Mouse (Mus musculus) liver, embryonic 16.5 days (tissue): Measurements from ENCODE around the gene Tmem40. TPM values are rescaled to one million over a fixed set of nuclear protein-coding genes. Genes with fewer than 3 reads are reported as not detected.

Source experiments
- ATAC-seq: fragments of 200-750 bp; cut with Nextera tagmentation; 2 replicates; pipeline ENCODE4 v1.8.0; 2017; ENCODE audit warnings: low read depth, mild to moderate bottlenecking, moderate number of reproducible peaks, moderate library complexity
- H3K27ac ChIP-seq: fragments of 300-500 bp; sonication (generic); 2 replicates; pipeline ENCODE4 v1.5.1; 2014; ENCODE audit warnings: mild to moderate bottlenecking, low read length
- H3K27me3 ChIP-seq: fragments of 300-500 bp; sonication (generic); 2 replicates; pipeline ENCODE4 v1.6.1; 2014; ENCODE audit warnings: low read depth, low read length, mixed read lengths; ENCODE audit not compliant: control insufficient read depth, insufficient read depth
- H3K36me3 ChIP-seq: fragments of 300-500 bp; sonication (generic); 2 replicates; pipeline ENCODE4 v1.6.1; 2014; ENCODE audit warnings: mild to moderate bottlenecking; ENCODE audit not compliant: control insufficient read depth, insufficient read depth
- H3K4me1 ChIP-seq: fragments of 300-500 bp; sonication (generic); 2 replicates; pipeline ENCODE4 v1.6.1; 2014; ENCODE audit warnings: low read depth, low read length, mixed read lengths; ENCODE audit not compliant: control insufficient read depth
- H3K4me2 ChIP-seq: fragments of 300-500 bp; sonication (generic); 2 replicates; pipeline ENCODE4 v1.6.1; 2014; ENCODE audit warnings: low read depth, low read length, mixed read lengths
- H3K4me3 ChIP-seq: fragments of 300-500 bp; sonication (generic); 2 replicates; pipeline ENCODE4 v1.5.1; 2014; ENCODE audit warnings: low read depth, mild to moderate bottlenecking, low read length
- H3K9ac ChIP-seq: fragments of 300-500 bp; sonication (generic); 2 replicates; pipeline ENCODE4 v1.6.1; 2014; ENCODE audit warnings: low read depth, low read length
- H3K9me3 ChIP-seq: fragments of 300-500 bp; sonication (generic); replicated peaks from 2 replicates; pipeline ENCODE4 v1.6.1; 2016; ENCODE audit warnings: low read length; ENCODE audit not compliant: control insufficient read depth
- WGBS: fragments of 180-500 bp; shearing (Covaris S2); extraction: QIAGEN DNeasy Blood & Tissue Kit; methylation state at CpG from one replicate; pipeline ENCODE4 v1.1.7; 2014; ENCODE audit not compliant: insufficient replicate concordance; 5-methylcytosine and 5-hydroxymethylcytosine counted together
- polyA plus RNA-seq: library from polyadenylated mRNA; unstranded; fragments of >200 nt; fragmentation: Nextera tagmentation; extraction: Ambion mirVana; gene quantifications from 2 replicates; pipeline ENCODE4 v1.2.1, GENCODE M21; 2015

The Tmem40 gene
- polyA plus RNA-seq, 1 experiment from 2014 or later: 28.8 TPM

DNA sequence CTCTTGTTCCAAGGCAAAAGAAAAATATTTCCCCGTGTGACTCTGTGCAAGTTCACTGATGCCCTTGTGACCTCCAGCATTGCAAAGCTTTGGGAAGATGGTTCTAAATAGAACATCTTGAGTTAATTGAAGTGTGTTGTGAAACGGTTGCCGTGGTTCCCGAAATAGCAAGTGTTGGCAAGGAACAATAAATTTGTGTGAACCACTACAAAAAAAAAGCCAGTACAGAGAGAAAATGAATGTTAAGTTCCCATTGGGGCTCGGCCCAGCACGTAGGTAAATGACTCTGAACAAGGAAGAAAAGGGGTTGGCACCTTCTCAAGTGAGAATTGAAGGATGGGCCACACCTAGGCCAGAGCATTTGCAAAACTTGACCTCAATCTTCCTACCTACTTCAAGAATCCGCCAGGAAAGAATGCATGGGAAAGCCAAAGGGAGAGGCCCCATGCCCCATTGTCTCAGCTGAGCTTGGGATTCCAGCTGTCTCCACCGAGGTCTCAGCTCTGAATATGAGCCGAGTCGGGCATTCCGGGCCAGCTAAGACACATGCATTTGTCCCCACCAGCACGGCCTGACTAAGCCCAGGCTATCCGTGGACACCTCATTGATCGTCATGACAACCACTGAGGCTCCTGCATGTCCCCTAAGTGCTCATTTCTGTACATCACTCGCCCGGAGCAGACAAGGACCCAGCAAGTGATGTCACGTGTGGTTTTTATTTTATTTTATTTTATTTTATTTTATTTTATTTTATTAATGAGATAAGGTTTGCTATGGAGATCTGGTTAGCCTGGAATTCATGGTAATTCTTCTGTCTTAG is 64.3 kb downstream of the Tmem40 start:
- Histone ChIP-seq H3K4me3 (no peak overlapping the region), H3K4me2 (no peak overlapping the region), H3K4me1 (no peaks in the 10 kb centered on the region), H3K27ac (no peak overlapping the region), H3K9me3 (no peaks in the 10 kb centered on the region), H3K36me3 (no peaks in the 10 kb centered on the region), H3K9ac (no peak overlapping the region), H3K27me3 (no peaks in the 10 kb centered on the region)
- 73% methylated on average over 17 of the region's 17 CpGs for WGBS
- ATAC-seq: no peak

DNA sequence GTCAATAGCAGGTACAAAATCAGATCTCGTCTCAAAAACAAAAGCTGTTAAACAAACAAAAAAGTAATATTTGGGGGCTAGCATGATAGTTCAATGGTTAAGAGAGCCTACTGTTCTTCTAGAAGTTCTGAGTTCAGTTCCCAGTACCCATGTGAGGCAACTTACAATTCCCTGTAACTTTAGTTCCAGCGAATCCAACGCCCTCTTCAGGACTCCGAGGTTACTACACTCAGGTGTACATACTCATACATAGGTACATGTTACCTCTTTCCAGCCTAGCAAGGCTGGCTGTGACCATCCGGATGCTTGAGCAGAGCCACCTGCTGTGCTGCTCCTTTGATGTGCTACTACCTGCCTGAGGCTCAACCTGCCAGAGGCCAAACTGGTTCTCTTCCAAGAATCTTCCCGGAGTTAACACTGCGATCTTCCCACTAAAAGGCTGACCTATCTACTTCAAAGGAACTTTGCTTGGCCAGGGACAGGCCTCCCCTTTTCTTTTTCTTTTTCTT is 65.4 kb downstream of the Tmem40 start:
- Histone ChIP-seq H3K4me2 (no peak overlapping the region), H3K4me1 (no peaks in the 10 kb centered on the region), H3K9ac (no peak overlapping the region), H3K36me3 (no peaks in the 10 kb centered on the region), H3K4me3 (no peak overlapping the region), H3K27me3 (no peaks in the 10 kb centered on the region), H3K27ac (no peak overlapping the region), H3K9me3 (no peaks in the 10 kb centered on the region)
- ATAC-seq: no peak
- 74% methylated on average over 7 of the region's 7 CpGs for WGBS

DNA sequence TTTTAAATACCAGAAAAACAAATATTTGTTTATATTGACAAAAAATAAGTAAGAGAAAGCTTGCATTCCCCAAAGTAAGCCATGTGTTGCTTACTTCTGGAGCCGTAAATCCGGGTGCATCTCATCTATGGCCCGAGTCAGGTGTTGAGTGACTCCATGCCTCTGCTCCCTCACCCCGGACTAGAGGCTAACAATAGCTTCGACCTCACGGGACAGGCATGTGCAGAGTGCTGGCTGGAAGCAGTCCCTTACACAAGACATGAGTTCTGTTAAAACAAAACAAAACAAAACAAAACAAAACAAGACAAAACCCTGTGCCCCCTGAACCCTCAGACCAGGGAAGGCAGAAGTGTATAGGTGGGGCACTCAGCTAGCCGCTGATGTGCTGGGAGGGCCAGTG is 67.1 kb downstream of the Tmem40 start:
- H3K4me3 ChIP-seq: no peak overlapping the region
- H3K36me3 ChIP-seq: no peaks in the 10 kb centered on the region
- no peak overlapping the region for H3K4me2 ChIP-seq
- 61% methylated on average over 7 of the region's 7 CpGs for WGBS
- H3K27ac ChIP-seq: no peak overlapping the region
- H3K4me1 ChIP-seq: no peaks in the 10 kb centered on the region
- H3K27me3 ChIP-seq: no peaks in the 10 kb centered on the region
- ATAC-seq: no peak
- no peaks in the 10 kb centered on the region for H3K9me3 ChIP-seq
- no peak overlapping the region for H3K9ac ChIP-seq

DNA sequence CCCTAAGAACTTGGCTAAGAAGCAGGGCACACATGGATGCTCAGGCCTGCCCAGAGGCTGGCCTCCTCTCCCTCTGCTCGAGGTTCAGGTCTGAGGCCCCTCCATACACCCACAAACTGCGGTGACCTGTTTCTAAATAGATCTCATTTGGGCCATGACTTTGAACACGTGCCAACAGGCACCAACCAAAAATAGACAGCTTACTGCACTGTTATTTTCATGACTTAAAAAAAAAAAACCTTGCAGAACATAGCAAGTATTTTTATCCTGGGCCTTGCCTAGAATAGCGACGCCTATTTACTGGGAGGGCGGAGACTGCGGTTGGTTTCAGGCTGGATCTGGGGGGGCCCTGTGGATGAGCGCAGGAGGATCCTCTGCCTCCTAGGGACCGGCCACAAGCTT is 67.8 kb downstream of the Tmem40 start:
- H3K4me2 ChIP-seq: no peak overlapping the region
- H3K27ac ChIP-seq: no peak overlapping the region
- H3K9me3 ChIP-seq: no peaks in the 10 kb centered on the region
- H3K36me3 ChIP-seq: no peaks in the 10 kb centered on the region
- H3K4me3 ChIP-seq: no peak overlapping the region
- no peaks in the 10 kb centered on the region for H3K27me3 ChIP-seq
- H3K4me1 ChIP-seq: no peaks in the 10 kb centered on the region
- WGBS: 47% methylated on average over 9 of the region's 9 CpGs
- no peak overlapping the region for H3K9ac ChIP-seq
- ATAC-seq: no peak

DNA sequence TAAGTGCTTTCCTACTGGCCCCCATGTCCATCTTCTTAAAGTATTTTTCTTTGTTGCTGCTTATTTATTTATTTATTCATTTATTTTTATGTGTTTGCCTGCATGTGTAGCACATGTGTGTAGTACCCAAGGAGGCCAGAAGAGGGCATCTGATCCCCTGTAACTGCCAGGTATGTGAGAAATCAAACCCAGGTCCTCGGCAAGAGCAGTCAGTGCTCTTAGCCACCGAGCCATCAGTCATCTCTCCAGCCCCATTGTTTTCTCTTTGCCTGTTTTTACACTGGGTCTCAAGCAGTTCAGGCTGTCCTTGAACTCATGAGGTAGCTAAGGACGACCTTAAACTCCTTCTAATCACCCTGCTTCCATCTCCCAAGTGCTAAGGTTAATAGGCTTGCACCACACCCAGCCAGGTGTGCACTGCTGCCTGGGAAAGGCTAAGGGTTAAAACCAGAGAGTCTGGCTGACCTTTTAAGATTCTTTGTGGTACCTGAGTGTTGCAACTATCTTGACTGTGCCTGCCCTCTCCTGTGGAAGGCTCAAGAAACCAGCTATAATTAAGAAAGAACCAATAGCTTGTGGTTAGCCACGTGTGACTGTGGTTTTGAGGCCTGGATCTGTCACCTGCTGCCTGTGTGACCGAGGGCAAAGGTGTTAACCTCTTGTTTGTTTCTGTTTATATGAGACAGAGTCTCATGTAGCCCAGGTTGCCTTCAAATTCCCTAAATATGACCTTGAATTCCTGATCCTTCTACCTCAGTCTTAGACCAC is 69.1 kb downstream of the Tmem40 start:
- no peaks in the 10 kb centered on the region for H3K36me3 ChIP-seq
- H3K27ac ChIP-seq: no peak overlapping the region
- WGBS: 42% methylated on average over 5 of the region's 5 CpGs
- H3K9ac ChIP-seq: no peak overlapping the region
- H3K9me3 ChIP-seq: no peaks in the 10 kb centered on the region
- H3K4me3 ChIP-seq: no peak overlapping the region
- H3K4me2 ChIP-seq: no peak overlapping the region
- no peak for ATAC-seq
- H3K4me1 ChIP-seq: no peaks in the 10 kb centered on the region
- no peaks in the 10 kb centered on the region for H3K27me3 ChIP-seq

DNA sequence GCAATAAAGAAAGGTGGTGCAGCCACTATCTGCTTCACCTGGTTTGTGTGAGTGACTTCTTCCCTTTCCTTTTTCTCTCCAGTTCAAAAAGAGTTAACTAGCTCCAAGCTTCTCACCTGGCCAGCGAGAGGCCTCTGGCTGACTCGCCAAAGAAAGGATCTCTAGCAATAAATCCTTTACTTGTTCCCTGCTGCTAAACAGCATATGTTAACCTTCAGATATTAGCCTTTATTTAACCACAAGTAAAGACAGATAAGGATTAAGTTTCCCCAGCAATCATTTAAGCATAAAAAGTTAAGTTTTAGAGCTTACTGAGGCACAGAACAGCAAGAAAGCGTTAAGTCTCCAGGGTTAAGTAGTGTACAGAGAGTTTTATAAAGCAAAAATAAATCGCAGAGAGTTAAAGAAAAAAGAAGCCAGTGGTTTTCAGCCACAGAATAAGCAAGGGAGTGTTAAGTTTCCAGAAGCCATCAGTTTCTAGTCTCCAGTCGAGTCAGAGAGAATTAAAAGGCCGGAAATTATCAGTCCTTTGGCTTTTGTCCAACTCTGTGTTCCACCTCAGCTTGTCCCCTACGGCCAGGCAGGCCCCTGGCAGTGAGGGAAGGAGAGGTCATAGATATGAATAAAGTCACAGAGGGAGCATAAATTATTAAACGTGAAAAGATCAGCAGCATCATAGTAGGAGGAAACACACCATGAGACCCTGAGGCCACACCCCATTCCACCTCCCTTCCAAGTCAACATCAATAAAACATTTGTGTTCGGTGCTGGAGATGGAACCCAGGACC is 69.9 kb downstream of the Tmem40 start:
- no peak for ATAC-seq
- no peak overlapping the region for H3K4me2 ChIP-seq
- no peaks in the 10 kb centered on the region for H3K9me3 ChIP-seq
- 60% methylated on average over 9 of the region's 9 CpGs for WGBS
- no peaks in the 10 kb centered on the region for H3K27me3 ChIP-seq
- no peak overlapping the region for H3K4me3 ChIP-seq
- H3K27ac ChIP-seq: no peak overlapping the region
- H3K9ac ChIP-seq: no peak overlapping the region
- H3K36me3 ChIP-seq: no peaks in the 10 kb centered on the region
- H3K4me1 ChIP-seq: no peaks in the 10 kb centered on the region

DNA sequence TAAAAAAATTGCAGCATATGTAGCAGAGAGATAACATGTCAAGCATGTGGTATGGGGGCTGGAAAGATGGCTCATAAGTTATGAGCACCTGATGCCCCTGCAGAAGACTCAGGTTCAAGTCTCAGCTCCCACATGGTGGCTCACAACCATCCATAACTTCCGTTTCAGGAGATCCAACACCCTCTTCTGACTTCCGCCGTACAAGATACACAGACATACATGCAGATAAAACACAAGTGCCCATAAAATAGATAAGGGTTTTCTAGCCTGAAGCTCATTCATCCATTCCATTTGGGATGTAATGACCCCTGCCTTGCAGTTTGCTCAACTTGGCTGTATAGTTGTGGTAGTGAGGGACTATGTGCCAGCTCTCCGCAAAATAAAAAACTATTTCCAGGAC is 72.1 kb downstream of the Tmem40 start:
- no peaks in the 10 kb centered on the region for H3K36me3 ChIP-seq
- no peaks in the 10 kb centered on the region for H3K9me3 ChIP-seq
- WGBS: 55% methylated on average over 4 of the region's 4 CpGs
- H3K4me1 ChIP-seq: no peaks in the 10 kb centered on the region
- no peaks in the 10 kb centered on the region for H3K27me3 ChIP-seq
- H3K4me3 ChIP-seq: no peak overlapping the region
- no peak for ATAC-seq
- H3K9ac ChIP-seq: no peak overlapping the region
- H3K27ac ChIP-seq: no peak overlapping the region
- H3K4me2 ChIP-seq: no peak overlapping the region

DNA sequence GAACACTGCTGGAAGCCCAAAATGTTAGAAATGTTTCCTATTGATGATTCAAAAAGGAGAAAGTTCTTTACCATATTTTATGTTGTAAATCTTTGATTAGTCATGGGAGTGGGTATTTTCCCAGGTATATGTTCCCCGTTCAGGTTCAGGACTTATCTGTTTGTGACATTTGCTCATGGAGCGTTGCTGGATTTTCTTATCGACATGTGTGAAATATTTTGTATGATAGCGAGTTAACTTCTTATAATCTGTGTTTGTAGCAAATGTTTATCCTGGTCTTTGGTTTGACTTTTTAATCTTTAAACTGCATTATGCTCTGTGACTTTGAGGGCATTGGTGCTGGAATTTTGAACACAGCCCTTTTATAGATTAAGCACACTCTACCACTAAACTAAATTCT is 73.6 kb downstream of the Tmem40 start:
- 31% methylated on average over 4 of the region's 4 CpGs for WGBS
- H3K27ac ChIP-seq: no peak overlapping the region

More for the DNA sequence above, 73.6 kb downstream of the Tmem40 start:
- Histone ChIP-seq H3K4me1 (peaks cover 9% of the 10 kb centered on the region), H3K9ac (no peak overlapping the region), H3K4me2 (no peak overlapping the region), H3K36me3 (no peaks in the 10 kb centered on the region), H3K27me3 (no peaks in the 10 kb centered on the region), H3K4me3 (no peak overlapping the region), H3K9me3 (no peaks in the 10 kb centered on the region)
- no peak for ATAC-seq
